Mouse (Mus musculus): ENCODE data around the gene Arhgap21. TPM values are rescaled to one million over a fixed set of nuclear protein-coding genes. Genes with fewer than 3 reads are reported as not detected.

The Arhgap21 gene
- 10 to 100 TPM in 1 of 2 experiments, under 1 TPM in 1; 0.77 to 12.2 TPM for polyA plus RNA-seq (2012; fragmentation: generic; extraction: Trizol)

DNA sequence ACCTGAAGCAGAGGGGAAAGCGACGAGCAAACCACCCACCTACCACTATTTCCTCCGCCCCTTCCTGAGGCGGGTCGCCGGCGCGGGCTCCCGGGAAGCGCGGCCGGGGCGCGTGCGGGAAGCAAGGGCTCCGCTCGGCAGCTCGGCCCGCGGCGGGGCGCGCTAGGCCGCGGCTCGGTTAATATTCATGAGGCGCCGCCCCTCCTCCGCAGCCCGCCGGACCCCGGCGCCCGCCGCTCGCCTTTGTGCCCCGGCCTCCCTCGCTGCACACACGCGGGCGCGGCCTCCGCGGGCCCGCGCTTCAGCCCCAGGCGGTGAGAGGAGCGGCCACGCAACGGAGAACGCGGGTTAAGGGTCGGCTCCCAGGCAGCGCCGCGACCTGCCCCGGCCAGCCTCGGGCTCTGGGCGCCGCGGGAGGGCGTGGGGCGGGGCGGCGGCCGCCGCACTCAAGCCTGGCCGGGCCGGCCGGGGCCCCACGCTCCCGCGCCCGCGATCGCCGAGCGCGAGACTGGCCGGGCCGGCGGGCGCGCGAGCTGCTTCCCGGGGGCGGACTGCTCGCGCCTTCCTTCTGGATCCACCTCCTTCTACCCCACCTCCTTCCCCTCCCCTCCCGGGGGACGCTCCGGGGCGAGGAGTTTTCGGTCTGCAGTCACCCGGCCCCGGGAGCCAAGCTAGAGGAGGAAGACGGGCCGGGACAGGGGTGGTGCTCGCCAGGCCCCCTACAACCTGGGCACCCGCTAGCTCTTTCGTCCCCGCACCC is at the start of gene Arhgap21:
Gene Arhgap21, minus strand, starts transcription at position 441 of the 760 bp plus-strand sequence.

Other genes starting within 250 kb of the Arhgap21 start
- under 1 TPM in 1 of 2 experiments, not detected in 1; 0.12 TPM for gene Enkur, start 236.5 kb upstream of the Arhgap21 start, polyA plus RNA-seq (2012; fragmentation: generic; extraction: Trizol)
- gene Thnsl1, start 236.8 kb upstream of the Arhgap21 start, polyA plus RNA-seq (2012; fragmentation: generic; extraction: Trizol): 1 to 10 TPM in 1 of 2 experiments, under 1 TPM in 1; 0.23 to 1.7 TPM